Mouse (Mus musculus): ENCODE data around the gene Steap4. TPM values are rescaled to one million over a fixed set of nuclear protein-coding genes. Genes with fewer than 3 reads are reported as not detected.

Steap4 gene
- polyA plus RNA-seq, 1 experiment from 2014 or later, result 1.8 TPM

- no peak overlapping the region for H3K4me3 ChIP-seq
- no peaks in the 10 kb centered on the region for H3K4me1 ChIP-seq (replicated peaks)
- 49% methylated on average over 5 of the region's 5 CpGs for WGBS
- no peaks in the 10 kb centered on the region for H3K27me3 ChIP-seq
- no peak for ATAC-seq (replicated peaks; ENCODE audit: insufficient number of reproducible peaks, insufficient read depth, low FRiP score, low read depth)
- no peaks in the 10 kb centered on the region for H3K36me3 ChIP-seq
- H3K27ac ChIP-seq, result no peak overlapping the region
- H3K4me2 ChIP-seq, result no peak overlapping the region
- H3K9ac ChIP-seq, result no peak overlapping the region
- no peaks in the 10 kb centered on the region for H3K9me3 ChIP-seq (replicated peaks)
Observed at GRCm38 (mm10) chr5:7993766-7994165, 33.5 kb downstream of the Steap4 start.

- no peak overlapping the region for H3K27ac ChIP-seq
- 93% methylated on average over 1 of the region's 1 CpGs for WGBS
- no peaks in the 10 kb centered on the region for H3K36me3 ChIP-seq
- no peak overlapping the region for H3K4me2 ChIP-seq
- no peaks in the 10 kb centered on the region for H3K27me3 ChIP-seq
- H3K9me3 ChIP-seq (replicated peaks), result no peaks in the 10 kb centered on the region
- ATAC-seq (replicated peaks; ENCODE audit: insufficient number of reproducible peaks, insufficient read depth, low FRiP score, low read depth), result peak; percentile 14; the same call in 1 of the 2 replicates
- no peaks in the 10 kb centered on the region for H3K4me1 ChIP-seq (replicated peaks)
- no peak overlapping the region for H3K9ac ChIP-seq
- H3K4me3 ChIP-seq, result no peak overlapping the region
Observed at GRCm38 (mm10) chr5:7995288-7995897, 35.1 kb downstream of the Steap4 start.

- Histone ChIP-seq H3K4me3 (no peak overlapping the region), H3K27me3 (no peaks in the 10 kb centered on the region), H3K9ac (no peak overlapping the region), H3K4me1 (replicated peaks) (no peaks in the 10 kb centered on the region), H3K27ac (no peak overlapping the region), H3K4me2 (no peak overlapping the region), H3K9me3 (replicated peaks) (no peaks in the 10 kb centered on the region), H3K36me3 (no peaks in the 10 kb centered on the region)
- 48% methylated on average over 8 of the region's 8 CpGs for WGBS
- ATAC-seq (replicated peaks; ENCODE audit: insufficient number of reproducible peaks, insufficient read depth, low FRiP score, low read depth), result no peak
Observed at GRCm38 (mm10) chr5:7996401-7997044, 36.3 kb downstream of the Steap4 start.

- Histone ChIP-seq H3K27ac (no peak overlapping the region), H3K27me3 (no peaks in the 10 kb centered on the region), H3K4me2 (no peak overlapping the region), H3K4me1 (replicated peaks) (no peaks in the 10 kb centered on the region), H3K9me3 (replicated peaks) (no peaks in the 10 kb centered on the region), H3K4me3 (no peak overlapping the region), H3K36me3 (no peaks in the 10 kb centered on the region), H3K9ac (no peak overlapping the region)
- no peak for ATAC-seq (replicated peaks; ENCODE audit: insufficient number of reproducible peaks, insufficient read depth, low FRiP score, low read depth)
- 89% methylated on average over 2 of the region's 2 CpGs for WGBS
Observed at GRCm38 (mm10) chr5:7997086-7997485, 36.8 kb downstream of the Steap4 start.

GRCm38 (mm10) chr5:8000466-8000865 is 40.2 kb downstream of the Steap4 start:
- WGBS, result 71% methylated on average over 10 of the region's 10 CpGs
- Histone ChIP-seq H3K27ac (no peak overlapping the region), H3K36me3 (no peaks in the 10 kb centered on the region), H3K9ac (no peak overlapping the region), H3K27me3 (no peaks in the 10 kb centered on the region), H3K4me1 (replicated peaks) (no peaks in the 10 kb centered on the region), H3K4me3 (no peak overlapping the region), H3K9me3 (replicated peaks) (no peaks in the 10 kb centered on the region), H3K4me2 (no peak overlapping the region)
- no peak for ATAC-seq (replicated peaks; ENCODE audit: insufficient number of reproducible peaks, insufficient read depth, low FRiP score, low read depth)

- Histone ChIP-seq H3K9me3 (replicated peaks) (no peaks in the 10 kb centered on the region), H3K4me3 (no peak overlapping the region), H3K27ac (no peak overlapping the region), H3K9ac (no peak overlapping the region), H3K4me1 (replicated peaks) (no peaks in the 10 kb centered on the region), H3K4me2 (no peak overlapping the region), H3K27me3 (no peaks in the 10 kb centered on the region), H3K36me3 (no peaks in the 10 kb centered on the region)
- no peak for ATAC-seq (replicated peaks; ENCODE audit: insufficient number of reproducible peaks, insufficient read depth, low FRiP score, low read depth)
Observed at GRCm38 (mm10) chr5:8002827-8003226, 42.6 kb downstream of the Steap4 start.

GRCm38 (mm10) chr5:8013276-8013675 is 53.0 kb downstream of the Steap4 start:
- no peaks in the 10 kb centered on the region for H3K36me3 ChIP-seq
- 66% methylated on average over 3 of the region's 3 CpGs for WGBS
- H3K4me2 ChIP-seq, result no peak overlapping the region
- H3K4me3 ChIP-seq, result no peak overlapping the region
- H3K9ac ChIP-seq, result no peak overlapping the region
- H3K4me1 ChIP-seq (replicated peaks), result no peaks in the 10 kb centered on the region
- H3K27me3 ChIP-seq, result no peaks in the 10 kb centered on the region
- ATAC-seq (replicated peaks; ENCODE audit: insufficient number of reproducible peaks, insufficient read depth, low FRiP score, low read depth), result no peak
- H3K27ac ChIP-seq, result no peak overlapping the region
- no peaks in the 10 kb centered on the region for H3K9me3 ChIP-seq (replicated peaks)

Other genes starting within 250 kb of the Steap4 start
- gene Sri, start 85.6 kb downstream of the Steap4 start, polyA plus RNA-seq (2015; fragmentation: Nextera tagmentation; extraction: Ambion mirVana), result 216 and 229 TPM in 2 replicates

All from heart, embryonic 15.5 days (tissue).